Mouse (Mus musculus) gastrocnemius, postnatal 36 days (tissue): ENCODE results near the gene Psmc1. TPM values are rescaled to one million over a fixed set of nuclear protein-coding genes. Genes with fewer than 3 reads are reported as not detected.

Experiments
- DNase-seq, 2 experiments: peaks; one replicate each; pipeline ENCODE4 v3.0.0; 2022
- intact Hi-C: fragments of 180-260 bp; cut with DNase I; formaldehyde crosslinking; loops from one replicate; pipeline ENCODE4 v1.15.1; 2025
- long read RNA-seq, 2 experiments: library from polyadenylated mRNA; stranded (forward); transcript quantifications; one replicate each; pipeline ENCODE4 v2.0.0; 2021
- total RNA-seq, 2 experiments: library from RNA; stranded (reverse); gene quantifications; 2 replicates each; pipeline ENCODE4 v1.2.3; 2021

Psmc1 gene
- 100 to 1,000 TPM; 133 to 134 TPM for total RNA-seq
- long read RNA-seq, experiment 1, transcript Psmc1-201 (11 exons, 1,591 nt), result major isoform, 196 of 254 reads
- long read RNA-seq, experiment 1, partial matches to known transcripts, result 53 of 254 reads
- long read RNA-seq, experiment 1, other reads (novel, unspliced or antisense), result 5 of 254 reads
- long read RNA-seq, experiment 2, transcript Psmc1-201 (11 exons, 1,591 nt), result major isoform, 212 of 265 reads
- long read RNA-seq, experiment 2, partial matches to known transcripts, result 33 of 265 reads
- long read RNA-seq, experiment 2, other reads (novel, unspliced or antisense), result 19 of 265 reads

DNA sequence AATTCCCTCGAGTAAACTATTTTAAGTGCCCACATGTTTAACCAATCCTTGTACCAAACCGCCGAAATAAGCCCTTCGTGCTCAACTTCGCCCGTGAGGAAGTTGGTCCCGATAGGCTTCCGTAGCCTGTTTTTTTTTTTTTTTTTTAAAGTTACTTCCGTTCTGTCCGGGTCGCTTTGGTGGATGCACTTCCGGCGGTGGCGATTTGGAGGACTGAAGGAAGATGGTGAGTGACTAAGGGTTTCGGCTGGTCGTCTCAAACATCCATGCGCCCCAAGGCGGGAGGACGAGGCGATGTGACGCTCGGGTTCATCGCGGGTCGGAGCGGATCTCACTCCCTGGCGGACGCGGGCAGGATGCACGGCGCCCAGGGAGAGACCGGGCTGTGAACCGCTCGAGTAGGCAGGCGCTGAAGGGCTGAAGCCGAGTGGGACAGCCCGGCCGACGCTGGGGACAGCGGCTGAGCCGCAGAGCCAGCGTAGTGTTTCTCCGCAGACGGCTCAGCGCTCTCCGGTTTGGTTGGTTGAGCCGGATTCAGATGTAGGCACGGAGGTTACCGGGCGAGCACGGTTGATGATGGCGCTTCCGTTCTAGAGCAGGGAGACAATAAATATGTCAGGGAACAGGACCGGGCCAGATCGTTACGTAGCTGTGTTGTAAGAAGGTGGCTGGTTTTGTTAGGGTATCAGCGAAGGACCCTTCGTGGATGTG is at the start of gene Psmc1:
Psmc1 (plus strand) TSS at position 169 of the 711 bp plus-strand sequence.
- DNase-seq, result peak; percentile 66 to 70
- intact Hi-C loops, result loop anchor here (5.0 kb wide), 2 partner anchors 143 to 213 kb away; no protein-coding TSS in a partner anchor

DNA sequence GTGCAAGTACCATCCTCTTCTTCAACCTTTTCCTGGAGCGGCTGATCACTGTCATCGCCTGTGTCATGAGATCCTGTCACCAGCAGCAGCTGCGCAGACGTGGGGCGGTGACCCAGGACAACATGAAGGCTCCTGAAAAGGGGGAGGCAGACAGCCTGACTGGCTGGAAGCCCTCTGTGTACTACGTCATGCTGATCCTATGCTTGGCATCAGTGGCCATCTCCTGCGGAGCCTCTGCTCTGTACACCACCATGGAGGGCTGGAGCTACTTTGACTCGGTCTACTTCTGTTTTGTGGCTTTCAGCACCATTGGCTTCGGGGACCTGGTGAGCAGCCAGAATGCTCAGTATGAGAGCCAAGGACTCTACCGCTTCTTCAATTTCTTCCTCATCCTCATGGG is 48.9 kb upstream of the Psmc1 start:
- no peak for DNase-seq
- intact Hi-C loops, result no loop called here

DNA sequence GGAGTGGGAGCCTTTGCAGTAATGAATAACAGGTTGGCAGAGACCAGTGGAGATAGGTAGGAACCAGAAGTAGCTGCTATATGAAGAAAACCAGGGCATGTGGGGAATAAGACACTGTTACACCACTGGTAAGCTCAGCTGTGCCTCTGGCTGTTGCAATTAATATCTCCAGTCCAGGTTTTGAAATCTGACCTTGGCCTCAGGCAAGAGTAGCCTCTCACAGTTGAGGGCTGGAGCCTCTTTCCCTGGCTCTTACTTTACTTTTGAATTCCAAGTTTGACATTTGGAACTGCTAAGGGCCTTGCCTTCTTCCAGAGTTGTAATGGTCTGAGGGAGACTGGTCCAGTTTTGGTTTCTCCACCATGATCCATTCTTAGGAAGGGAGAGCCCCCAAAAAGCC is 48.1 kb upstream of the Psmc1 start:
- intact Hi-C loops, result no loop called here
- DNase-seq, result no peak

DNA sequence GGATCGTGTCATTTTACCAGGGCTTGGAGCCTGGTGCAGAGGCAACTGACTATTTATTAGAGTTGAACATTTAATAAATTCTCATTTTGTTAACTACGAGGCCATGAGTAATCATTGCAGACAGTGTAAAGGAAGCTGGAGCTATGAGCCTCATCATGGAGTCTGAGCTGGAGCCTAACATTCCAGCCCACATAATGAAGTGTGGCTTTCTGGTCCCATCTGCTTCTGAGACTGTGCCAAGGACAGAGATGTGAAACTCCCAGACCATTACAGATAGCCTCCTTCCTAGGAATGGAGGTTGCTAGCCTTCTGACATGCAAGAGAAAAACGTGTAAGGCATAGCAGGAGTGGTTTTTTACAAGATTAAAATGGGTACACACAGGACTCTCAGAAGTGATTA is 47.4 kb upstream of the Psmc1 start:
- intact Hi-C loops, result no loop called here
- no peak for DNase-seq

DNA sequence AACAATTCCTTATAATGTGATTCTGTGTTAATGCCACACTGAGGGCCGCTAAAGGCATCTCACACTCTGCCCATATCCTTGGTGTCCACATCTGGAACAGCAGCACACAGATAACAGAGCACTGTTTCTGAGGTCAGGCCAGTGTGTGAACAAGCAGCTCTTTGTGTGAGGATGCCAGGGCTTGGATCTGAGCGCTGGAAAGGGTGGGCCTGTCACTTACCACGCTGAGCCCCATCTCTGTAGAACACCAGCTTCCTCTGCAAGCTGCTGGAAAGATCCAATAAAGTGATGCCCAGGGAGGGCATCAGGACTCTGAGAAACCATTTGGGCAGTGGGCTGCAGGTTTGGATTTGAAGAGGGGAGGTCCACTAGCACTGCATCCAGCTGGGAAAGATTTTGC is 44.8 kb upstream of the Psmc1 start:
- no peak for DNase-seq
- intact Hi-C loops, result no loop called here

DNA sequence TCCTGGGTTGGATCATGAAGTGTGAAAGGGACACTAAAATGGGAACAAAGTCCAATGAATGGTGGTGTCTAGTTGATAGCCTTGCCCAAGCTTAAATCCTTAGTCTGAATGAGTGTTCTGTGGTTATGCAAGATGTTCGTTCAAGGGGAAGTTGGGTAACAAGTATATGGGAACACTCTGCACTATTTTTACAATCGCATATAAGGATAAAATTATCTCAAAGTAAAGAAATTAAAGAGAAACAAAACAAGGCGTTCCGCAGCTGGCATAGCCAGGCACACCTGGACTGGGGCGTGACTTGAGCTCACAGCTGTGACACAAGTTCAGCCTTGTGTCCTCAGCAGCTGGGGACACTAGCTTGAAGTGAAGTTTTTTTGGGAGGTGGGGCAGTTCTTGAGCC is 42.5 kb upstream of the Psmc1 start:
- peak in 1 of 2 experiments; percentile 19 for DNase-seq
- intact Hi-C loops, result no loop called here

DNA sequence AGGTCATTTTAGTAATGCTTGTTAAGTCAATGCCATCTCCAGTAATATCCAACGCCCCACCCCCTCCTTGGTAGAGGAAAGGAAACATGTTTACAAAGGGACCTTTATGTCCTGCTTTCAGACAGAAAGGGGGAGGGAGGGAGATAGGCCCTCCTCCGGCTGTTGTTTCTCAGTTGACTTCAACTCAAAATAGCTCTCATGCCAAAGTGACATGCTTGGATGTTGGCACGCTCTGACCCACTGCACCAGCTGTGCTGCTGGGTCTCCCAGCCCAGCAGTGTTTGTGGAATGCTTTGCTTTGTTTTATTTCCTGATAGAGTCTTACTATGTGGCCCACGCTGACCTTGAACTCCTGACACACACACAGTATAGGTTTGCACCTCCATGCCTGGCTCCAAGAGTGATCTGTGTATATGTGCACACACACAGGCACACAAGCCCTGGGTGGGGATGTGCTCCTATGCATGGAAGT is 36.7 kb upstream of the Psmc1 start:
- intact Hi-C loops, result no loop called here
- no peak for DNase-seq

DNA sequence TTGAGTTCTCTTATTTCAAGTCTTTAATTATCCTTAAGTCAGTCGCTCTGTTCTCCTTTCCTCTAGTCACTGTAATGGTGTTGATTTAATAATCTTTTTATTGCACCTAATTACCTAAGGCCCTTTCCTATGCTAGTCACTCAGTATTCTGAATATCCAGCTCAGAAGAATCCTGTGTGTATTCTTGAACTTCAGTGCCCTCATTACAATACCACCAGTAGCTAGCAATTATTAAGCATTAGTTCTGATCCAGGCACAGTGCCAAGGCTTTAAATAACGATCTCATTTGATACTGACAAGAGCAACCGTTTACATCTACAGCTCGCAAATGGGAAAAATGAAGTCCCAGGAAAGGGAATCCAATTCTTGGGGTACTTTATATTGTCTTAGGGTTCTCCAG is 34.2 kb upstream of the Psmc1 start:
- intact Hi-C loops, result no loop called here

DNA sequence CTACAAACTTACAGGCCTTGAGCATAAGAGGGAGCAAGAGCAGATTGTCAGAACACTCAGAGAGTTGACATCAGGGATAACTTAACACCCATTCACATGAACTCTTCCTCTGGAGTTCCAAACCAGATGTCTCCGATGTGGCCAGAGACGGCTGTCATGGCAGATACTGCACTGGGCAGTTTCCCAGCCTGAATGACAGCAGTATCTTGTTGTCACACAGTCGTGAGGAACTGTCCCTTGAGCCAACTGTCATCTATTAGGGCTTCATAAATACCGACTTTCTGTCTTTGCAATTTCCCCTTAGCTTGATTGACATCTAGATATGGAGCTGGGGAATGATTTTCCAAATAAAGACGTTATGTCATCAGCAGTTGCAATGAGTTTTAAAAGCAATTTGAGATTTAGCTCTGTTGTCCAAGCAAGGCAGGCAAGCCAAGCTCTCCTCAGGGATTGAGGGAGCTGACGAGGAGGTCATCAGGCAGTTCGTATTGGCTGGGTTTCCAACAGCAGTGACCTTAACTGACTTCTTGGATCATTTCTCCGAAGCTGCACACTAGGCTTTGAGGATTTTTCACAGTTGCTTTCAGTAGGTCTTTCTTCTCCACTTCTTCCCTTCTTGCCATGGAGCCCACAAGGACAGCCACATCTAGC is 30.2 kb upstream of the Psmc1 start:
- intact Hi-C loops, result no loop called here
- peak in 1 of 2 experiments; percentile 60 for DNase-seq

More for the DNA sequence above, 34.2 kb upstream of the Psmc1 start:
- no peak for DNase-seq

DNA sequence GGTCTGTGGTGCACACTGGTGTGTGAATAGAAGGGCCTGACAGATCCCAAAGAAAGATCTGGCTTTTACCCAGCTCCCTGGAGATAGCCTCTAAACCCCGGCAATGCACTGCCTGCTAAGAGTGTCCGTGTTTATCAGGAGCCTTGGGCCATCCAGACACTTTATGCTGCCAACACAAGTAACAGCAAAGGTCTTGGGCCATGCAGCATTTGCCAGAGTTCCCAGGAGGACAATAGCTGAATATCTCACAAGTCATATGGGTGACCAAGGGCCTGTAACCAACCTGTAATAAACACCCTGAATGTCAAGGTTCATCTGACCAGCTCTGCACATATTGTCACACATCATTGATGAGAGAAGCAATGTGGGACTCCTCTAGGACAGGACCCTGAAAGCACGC is 21.9 kb upstream of the Psmc1 start:
- no peak for DNase-seq
- intact Hi-C loops, result no loop called here

DNA sequence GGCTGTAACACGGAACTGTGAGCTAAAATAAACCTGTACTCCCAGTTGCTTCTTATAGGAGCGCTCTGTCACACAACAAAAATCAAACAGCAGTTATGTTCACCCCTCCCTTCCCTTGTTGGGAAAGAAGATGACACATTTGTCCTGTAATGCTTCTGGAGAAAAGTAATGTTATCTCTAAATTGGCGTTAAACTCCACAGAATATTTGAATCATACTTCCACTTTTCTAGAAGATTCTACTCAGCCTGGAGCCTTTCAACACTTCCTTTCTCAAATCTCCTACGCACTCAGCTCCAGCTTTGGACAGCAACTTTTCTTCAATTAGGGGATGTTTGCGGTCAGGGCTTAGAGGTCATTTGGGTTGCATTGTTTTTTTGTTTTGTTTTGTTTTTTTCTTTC is 20.7 kb upstream of the Psmc1 start:
- intact Hi-C loops, result no loop called here
- DNase-seq, result no peak

DNA sequence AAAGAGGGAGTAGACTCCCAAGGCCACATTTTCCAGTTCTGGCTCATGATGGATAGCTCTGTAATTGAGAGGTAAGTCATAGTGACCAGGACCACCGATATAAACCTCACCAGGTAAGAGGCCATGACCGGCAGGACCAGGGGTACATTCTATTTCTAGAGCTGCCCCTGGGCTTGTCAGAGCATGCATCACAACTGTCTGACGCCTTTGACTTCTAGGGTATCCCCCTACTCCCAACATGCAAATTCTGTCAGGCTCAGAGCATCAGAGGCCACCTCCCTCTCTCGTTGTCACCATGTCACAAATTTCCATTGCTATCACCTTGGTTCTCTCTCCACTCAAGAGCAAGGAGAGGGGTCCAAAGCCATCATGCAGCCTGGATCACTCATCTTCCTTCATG is 19.2 kb upstream of the Psmc1 start:
- intact Hi-C loops, result no loop called here

DNA sequence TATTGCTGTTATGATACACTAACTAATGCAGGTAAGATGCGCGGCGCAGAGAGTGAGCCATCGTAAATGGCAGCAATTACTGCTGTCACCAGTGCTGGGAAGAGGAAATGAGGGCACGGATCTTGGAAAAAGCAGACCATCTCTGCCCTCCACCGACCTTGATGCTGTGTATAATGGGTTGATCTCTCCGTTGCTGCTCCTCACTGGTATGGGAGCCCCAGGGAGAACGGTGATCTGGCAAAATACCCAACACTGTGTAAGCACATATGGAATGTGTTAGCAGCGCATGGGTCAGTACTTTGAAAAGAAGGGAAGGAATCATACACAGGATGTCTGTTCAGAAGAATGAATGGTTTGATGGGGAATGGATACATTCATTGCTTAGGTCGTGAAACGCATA is 16.9 kb upstream of the Psmc1 start:
- DNase-seq, result no peak
- intact Hi-C loops, result no loop called here

More for the DNA sequence above, 19.2 kb upstream of the Psmc1 start:
- DNase-seq, result no peak

DNA sequence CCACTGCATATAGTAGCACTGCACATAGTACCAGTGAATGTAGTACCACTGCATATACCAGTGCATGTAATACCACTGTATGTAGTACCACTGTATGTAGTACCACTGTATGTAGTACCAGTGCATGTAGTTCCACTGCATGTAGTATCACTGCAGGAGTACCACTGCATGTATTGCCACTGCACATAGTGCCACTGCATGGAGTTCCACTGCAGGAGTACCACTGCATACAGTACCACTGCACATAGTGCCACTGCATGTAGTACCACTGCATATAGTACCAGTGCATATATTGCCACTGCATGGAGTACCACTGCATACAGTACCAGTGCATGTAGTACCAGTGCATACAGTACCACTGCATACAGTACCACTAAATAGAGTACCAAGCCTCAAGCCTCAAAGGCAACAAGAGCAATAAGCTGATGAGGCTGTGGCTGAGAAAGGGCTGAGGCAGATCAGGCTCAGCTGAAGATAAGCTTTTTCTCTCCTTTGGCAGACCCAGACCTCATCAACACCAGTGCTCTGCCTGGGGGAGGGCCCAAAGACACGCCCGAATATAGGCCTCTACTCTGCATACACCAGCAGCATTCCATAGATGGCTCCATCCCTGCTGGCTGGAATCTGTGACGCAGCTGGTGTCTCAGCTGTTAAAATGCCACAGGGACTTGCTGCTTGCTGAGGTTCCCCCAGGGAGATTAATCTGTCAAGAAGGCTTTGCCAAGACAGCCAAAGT is 9.8 kb upstream of the Psmc1 start:
- intact Hi-C loops, result loop anchor here (5.0 kb wide), 1 partner anchor 1013 kb away; no protein-coding TSS in a partner anchor
- no peak for DNase-seq

DNA sequence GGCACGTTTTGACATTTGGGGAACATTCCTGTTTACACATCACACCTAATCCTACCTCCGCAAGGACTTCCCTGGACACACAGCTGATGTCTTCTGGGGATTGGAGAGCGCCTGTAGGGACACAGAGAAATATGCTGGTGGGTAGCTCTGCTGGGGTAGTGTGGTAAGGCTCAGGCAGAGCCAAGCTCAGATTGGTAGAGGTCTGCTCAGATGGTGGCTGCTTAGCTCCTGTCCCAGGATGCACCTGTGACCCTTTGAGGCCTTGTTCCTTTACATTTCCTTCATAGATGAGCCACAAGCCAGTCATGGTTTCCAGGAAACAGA is 9.3 kb upstream of the Psmc1 start:
- intact Hi-C loops, result loop anchor here (5.0 kb wide), 1 partner anchor 1013 kb away; no protein-coding TSS in a partner anchor
- no peak for DNase-seq

DNA sequence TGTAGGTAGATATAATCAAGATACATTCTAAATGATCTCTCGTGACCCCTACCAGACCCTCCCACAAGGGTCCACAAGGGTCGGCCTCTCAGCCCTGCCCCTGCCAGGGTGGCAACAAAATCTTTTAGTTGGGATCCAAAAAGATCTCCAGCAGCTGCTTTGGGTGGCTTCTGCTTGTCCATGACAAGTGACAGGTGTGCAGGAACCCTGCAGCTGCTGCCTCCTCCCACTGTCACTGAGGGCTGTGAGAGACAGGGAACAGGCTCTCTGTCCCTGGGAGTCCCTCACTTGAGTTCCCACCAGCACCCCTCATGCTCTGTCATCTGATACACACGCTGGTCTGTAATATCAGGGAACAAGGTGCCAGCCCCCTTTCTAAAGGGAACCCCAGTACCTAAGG is 8.3 kb upstream of the Psmc1 start:
- intact Hi-C loops, result loop anchor here (5.0 kb wide), 1 partner anchor 1014 kb away; no protein-coding TSS in a partner anchor
- DNase-seq, result no peak

DNA sequence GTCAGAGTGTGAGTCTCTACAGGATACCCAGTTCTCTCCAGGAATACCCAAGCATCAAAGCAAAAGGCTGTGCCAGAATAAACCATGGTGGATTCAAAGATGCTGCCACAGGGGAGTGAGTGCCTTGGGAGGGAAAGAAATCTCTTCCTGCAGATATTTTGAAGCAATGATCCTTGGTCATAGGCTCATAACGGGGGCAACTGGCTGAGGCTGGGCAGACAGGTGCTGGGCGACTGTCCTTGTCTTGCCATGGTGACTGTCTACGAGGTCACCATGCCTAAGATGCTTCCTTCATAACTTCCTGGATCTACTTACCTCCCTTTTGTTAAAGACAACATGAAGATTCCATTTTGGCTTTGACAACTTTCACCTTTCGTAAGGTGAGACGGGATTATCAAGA is 5.4 kb upstream of the Psmc1 start:
- intact Hi-C loops, result loop anchor here (5.0 kb wide), 1 partner anchor 1017 kb away; no protein-coding TSS in a partner anchor
- DNase-seq, result no peak

DNA sequence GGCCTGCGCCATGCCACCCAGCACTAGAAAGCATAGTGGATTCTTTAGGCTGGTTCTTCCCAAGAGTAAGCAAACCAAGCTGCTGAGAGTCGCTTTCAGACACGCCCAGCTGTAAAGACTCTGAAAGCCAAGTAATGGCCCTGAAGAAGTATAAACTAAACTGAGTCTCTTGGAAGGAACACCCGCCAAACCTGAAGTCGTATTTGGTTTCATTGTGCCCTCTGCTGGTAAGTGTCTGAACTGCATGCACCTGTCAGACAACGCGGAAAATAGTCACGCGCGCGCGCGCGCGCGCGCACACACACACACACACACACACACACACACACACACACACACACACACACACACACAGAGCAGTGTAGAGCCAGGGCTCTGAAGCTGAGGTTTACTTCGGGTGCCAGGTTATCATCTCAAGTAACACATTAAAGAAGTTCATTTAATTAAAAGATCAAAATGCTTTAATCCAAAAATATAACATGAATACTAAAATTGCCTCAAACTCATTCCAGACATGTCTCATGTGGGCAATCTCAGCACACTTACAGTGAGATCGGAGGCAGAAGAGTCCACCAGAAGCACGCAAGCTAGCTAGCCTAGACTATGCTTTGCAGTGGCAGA is 3.6 kb upstream of the Psmc1 start:
- peak in 1 of 2 experiments; percentile 59 for DNase-seq
- intact Hi-C loops, result loop anchor here (5.0 kb wide), 2 partner anchors 139 to 209 kb away; no protein-coding TSS in a partner anchor

DNA sequence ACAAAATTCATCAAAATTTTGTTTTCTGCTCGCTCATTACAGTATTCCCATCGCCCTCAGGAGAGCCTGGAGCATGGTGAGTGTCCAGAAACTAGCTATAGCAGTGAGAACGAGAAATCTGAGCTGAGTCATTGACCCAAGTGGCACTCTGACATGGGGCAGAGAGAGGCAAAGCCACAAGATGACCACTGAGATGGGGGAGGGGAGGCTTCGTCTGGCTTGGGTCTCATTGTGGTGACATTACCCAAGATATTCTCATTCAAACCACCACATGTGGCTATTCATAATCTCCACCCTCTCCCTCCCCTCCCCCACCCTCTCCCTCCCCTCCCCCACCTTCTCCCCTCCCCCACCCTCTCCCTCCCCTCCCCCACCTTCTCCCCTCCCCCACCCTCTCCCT is 2.5 kb upstream of the Psmc1 start:
- DNase-seq, result no peak
- intact Hi-C loops, result loop anchor here (5.0 kb wide), 2 partner anchors 140 to 210 kb away; no protein-coding TSS in a partner anchor

DNA sequence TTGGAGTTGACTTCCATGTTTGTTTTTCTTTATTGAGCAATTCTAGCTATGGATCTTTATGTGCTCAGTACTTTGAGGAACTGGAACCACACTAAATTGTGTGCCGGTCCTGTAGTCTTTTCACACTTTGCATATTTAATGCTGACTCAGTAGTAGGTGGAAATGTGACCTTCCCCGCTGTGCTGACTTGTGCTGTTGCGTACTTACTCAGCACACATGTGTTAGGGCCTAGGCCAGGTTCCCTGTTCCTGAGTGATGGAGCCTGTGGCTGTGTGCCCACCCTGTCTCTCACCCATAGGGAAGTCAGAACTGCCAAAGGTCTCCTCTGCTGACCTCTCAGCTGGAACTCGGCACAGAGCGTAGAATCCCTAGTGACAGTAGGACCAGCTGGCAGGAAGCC is 6.0 kb downstream of the Psmc1 start:
- DNase-seq, result peak in 1 of 2 experiments; percentile 21
- intact Hi-C loops, result no loop called here
